Mouse (Mus musculus) heart, adult 2 months (tissue): Measurements from ENCODE around the gene Nop10.

Experiments
- EP300 ChIP-seq: fragments of 200-500 bp; IDR thresholded peaks from 2 replicates; pipeline ENCODE4 v1.6.1; 2011; ENCODE audit warnings: low read depth, low read length, control low read depth; ENCODE audit not compliant: insufficient read depth
- POLR2A ChIP-seq: fragments of 200-500 bp; IDR thresholded peaks from 2 replicates; pipeline ENCODE4 v1.6.1; 2011; ENCODE audit warnings: mild to moderate bottlenecking, low read depth, low read length, control low read depth; ENCODE audit not compliant: insufficient read depth

GRCm38 (mm10) chr2:112261748-112262653, at the start of gene Nop10:
- TF ChIP-seq EP300 (peak; percentile 77), POLR2A (peak; percentile 99)
